Mouse (Mus musculus) adrenal gland (tissue): ENCODE results near the gene 4930426L09Rik.

Experiments
- intact Hi-C: fragments of 180-260 bp; cut with DNase I; formaldehyde crosslinking; loops from one replicate; pipeline ENCODE4 v1.15.1; 2025
- long read RNA-seq, 2 experiments: library from polyadenylated mRNA; unstranded; transcript quantifications; one replicate each; pipeline ENCODE4 v2.0.0; 2020; ENCODE audit warnings: borderline replicate concordance in 1 of 2; ENCODE audit not compliant: insufficient replicate concordance in 1 of 2

The 4930426L09Rik gene
- long read RNA-seq, experiment 1 = 0 reads
- long read RNA-seq, experiment 2 = 0 reads

GRCm38 (mm10) chr2:18998054-18998478, at the start of gene 4930426L09Rik, which contains the start of gene Pip4k2a:
TSS of gene 4930426L09Rik (plus strand) at chr2:18998343.
TSS of gene Pip4k2a (minus strand) at chr2:18998126.
- intact Hi-C loops = loop anchor here (5.0 to 10.0 kb wide), 5 partner anchors 64 to 323 kb away; partner anchors contain the start of genes Bmi1 and Commd3

- intact Hi-C loops = no loop called here
Measured at GRCm38 (mm10) chr2:18948741-18949140, 49.4 kb upstream of the 4930426L09Rik start.

GRCm38 (mm10) chr2:18950758-18951157, 47.4 kb upstream of the 4930426L09Rik start:
- intact Hi-C loops = loop anchor here (5.0 kb wide), 1 partner anchor 42 kb away; no protein-coding TSS in a partner anchor

GRCm38 (mm10) chr2:18952102-18952673, 46.0 kb upstream of the 4930426L09Rik start:
- intact Hi-C loops = loop anchor here (5.0 kb wide), 1 partner anchor 40 kb away; no protein-coding TSS in a partner anchor

GRCm38 (mm10) chr2:18954422-18954821, 43.7 kb upstream of the 4930426L09Rik start:
- intact Hi-C loops = loop anchor here (5.0 kb wide), 1 partner anchor 38 kb away; no protein-coding TSS in a partner anchor

GRCm38 (mm10) chr2:18955022-18955421, 43.1 kb upstream of the 4930426L09Rik start:
- intact Hi-C loops = no loop called here

- intact Hi-C loops = no loop called here
Measured at GRCm38 (mm10) chr2:18955671-18956070, 42.5 kb upstream of the 4930426L09Rik start.

GRCm38 (mm10) chr2:18956424-18956823, 41.7 kb upstream of the 4930426L09Rik start:
- intact Hi-C loops = no loop called here

- intact Hi-C loops = no loop called here
Measured at GRCm38 (mm10) chr2:18956945-18957344, 41.2 kb upstream of the 4930426L09Rik start.

- intact Hi-C loops = no loop called here
Measured at GRCm38 (mm10) chr2:18957459-18957858, 40.7 kb upstream of the 4930426L09Rik start.

GRCm38 (mm10) chr2:18958044-18958443, 40.1 kb upstream of the 4930426L09Rik start:
- intact Hi-C loops = no loop called here

GRCm38 (mm10) chr2:18958501-18958900, 39.6 kb upstream of the 4930426L09Rik start:
- intact Hi-C loops = no loop called here

- intact Hi-C loops = no loop called here
Measured at GRCm38 (mm10) chr2:18959008-18959407, 39.1 kb upstream of the 4930426L09Rik start.

GRCm38 (mm10) chr2:18959558-18959957, 38.6 kb upstream of the 4930426L09Rik start:
- intact Hi-C loops = no loop called here

GRCm38 (mm10) chr2:18960376-18960973, 37.7 kb upstream of the 4930426L09Rik start:
- intact Hi-C loops = no loop called here

- intact Hi-C loops = no loop called here
Measured at GRCm38 (mm10) chr2:18962502-18962901, 35.6 kb upstream of the 4930426L09Rik start.

- intact Hi-C loops = no loop called here
Measured at GRCm38 (mm10) chr2:18963286-18964040, 34.7 kb upstream of the 4930426L09Rik start.

GRCm38 (mm10) chr2:18965108-18965507, 33.0 kb upstream of the 4930426L09Rik start:
- intact Hi-C loops = no loop called here

- intact Hi-C loops = no loop called here
Measured at GRCm38 (mm10) chr2:18965950-18966349, 32.2 kb upstream of the 4930426L09Rik start.

GRCm38 (mm10) chr2:18966566-18966965, 31.6 kb upstream of the 4930426L09Rik start:
- intact Hi-C loops = no loop called here

GRCm38 (mm10) chr2:18967451-18968063, 30.6 kb upstream of the 4930426L09Rik start:
- intact Hi-C loops = no loop called here
